Mouse (Mus musculus): ENCODE results near the gene Rho. TPM values are rescaled to one million over a fixed set of nuclear protein-coding genes. Genes with fewer than 3 reads are reported as not detected.

The Rho gene
- polyA plus RNA-seq (2016; fragmentation: Nextera tagmentation; extraction: Ambion mirVana), result 0.33 TPM in 1 of 2 replicates, not detected in the other

DNA sequence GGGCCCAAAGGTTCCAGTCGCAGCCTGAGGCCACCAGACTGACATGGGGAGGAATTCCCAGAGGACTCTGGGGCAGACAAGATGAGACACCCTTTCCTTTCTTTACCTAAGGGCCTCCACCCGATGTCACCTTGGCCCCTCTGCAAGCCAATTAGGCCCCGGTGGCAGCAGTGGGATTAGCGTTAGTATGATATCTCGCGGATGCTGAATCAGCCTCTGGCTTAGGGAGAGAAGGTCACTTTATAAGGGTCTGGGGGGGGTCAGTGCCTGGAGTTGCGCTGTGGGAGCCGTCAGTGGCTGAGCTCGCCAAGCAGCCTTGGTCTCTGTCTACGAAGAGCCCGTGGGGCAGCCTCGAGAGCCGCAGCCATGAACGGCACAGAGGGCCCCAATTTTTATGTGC, at the start of gene Rho:
Gene Rho (plus strand): TSS at position 110 of the 400 bp plus-strand sequence.
- H3K27ac ChIP-seq (replicated peaks), result no peak within 1 kb of the TSS
- peaks cover 7% of the 10 kb centered on the region for H3K4me1 ChIP-seq
- no peaks in the 10 kb centered on the region; the same call in 1 of the 2 replicates for H3K27me3 ChIP-seq
- no peak within 1 kb of the TSS for H3K9ac ChIP-seq (replicated peaks)
- no peak within 1 kb of the TSS for H3K4me3 ChIP-seq
- no peak for ATAC-seq (ENCODE audit: low FRiP score, low read depth)
- H3K36me3 ChIP-seq, result no peaks in the 10 kb centered on the region
- WGBS, result 85% methylated on average over 14 of the region's 14 CpGs
- no peak within 1 kb of the TSS for H3K4me2 ChIP-seq (replicated peaks)
- no peaks in the 10 kb centered on the region for H3K9me3 ChIP-seq

- H3K36me3 ChIP-seq, result peaks cover 44% of the 10 kb centered on the region
- no peak for ATAC-seq (ENCODE audit: low FRiP score, low read depth)
- peaks cover 4% of the 10 kb centered on the region; the same call in 1 of the 2 replicates for H3K9me3 ChIP-seq
- H3K9ac ChIP-seq (replicated peaks), result no peak overlapping the region
- no peak overlapping the region for H3K4me3 ChIP-seq
- no peak overlapping the region for H3K4me2 ChIP-seq (replicated peaks)
- H3K4me1 ChIP-seq, result no peaks in the 10 kb centered on the region
- no peak overlapping the region for H3K27ac ChIP-seq (replicated peaks)
- H3K27me3 ChIP-seq, result no peaks in the 10 kb centered on the region
These were observed 47.5 kb upstream of the Rho start for GRCm38 (mm10) chr6:115884018-115884417.

GRCm38 (mm10) chr6:115886894-115887293, 44.7 kb upstream of the Rho start:
- Histone ChIP-seq H3K9ac (replicated peaks) (no peak overlapping the region), H3K27ac (replicated peaks) (no peak overlapping the region), H3K4me3 (no peak overlapping the region), H3K4me2 (replicated peaks) (no peak overlapping the region), H3K27me3 (no peaks in the 10 kb centered on the region), H3K4me1 (peaks cover 10% of the 10 kb centered on the region), H3K9me3 (peaks cover 4% of the 10 kb centered on the region; the same call in 1 of the 2 replicates), H3K36me3 (peaks cover 39% of the 10 kb centered on the region)
- 79% methylated on average over 4 of the region's 4 CpGs for WGBS
- ATAC-seq (ENCODE audit: low FRiP score, low read depth), result no peak

GRCm38 (mm10) chr6:115888296-115888695, 43.3 kb upstream of the Rho start:
- 93% methylated on average over 3 of the region's 3 CpGs for WGBS
- no peak overlapping the region for H3K4me2 ChIP-seq (replicated peaks)
- H3K9me3 ChIP-seq, result peaks cover 4% of the 10 kb centered on the region; the same call in 1 of the 2 replicates
- ATAC-seq (ENCODE audit: low FRiP score, low read depth), result no peak
- 0 out of 2 replicates have a peak, but pooled peaks cover 4% of the 10 kb centered on the region for H3K27me3 ChIP-seq
- H3K4me1 ChIP-seq, result peaks cover 17% of the 10 kb centered on the region
- H3K27ac ChIP-seq (replicated peaks), result no peak overlapping the region
- H3K4me3 ChIP-seq, result no peak overlapping the region
- H3K36me3 ChIP-seq, result peaks cover 43% of the 10 kb centered on the region
- no peak overlapping the region for H3K9ac ChIP-seq (replicated peaks)

DNA sequence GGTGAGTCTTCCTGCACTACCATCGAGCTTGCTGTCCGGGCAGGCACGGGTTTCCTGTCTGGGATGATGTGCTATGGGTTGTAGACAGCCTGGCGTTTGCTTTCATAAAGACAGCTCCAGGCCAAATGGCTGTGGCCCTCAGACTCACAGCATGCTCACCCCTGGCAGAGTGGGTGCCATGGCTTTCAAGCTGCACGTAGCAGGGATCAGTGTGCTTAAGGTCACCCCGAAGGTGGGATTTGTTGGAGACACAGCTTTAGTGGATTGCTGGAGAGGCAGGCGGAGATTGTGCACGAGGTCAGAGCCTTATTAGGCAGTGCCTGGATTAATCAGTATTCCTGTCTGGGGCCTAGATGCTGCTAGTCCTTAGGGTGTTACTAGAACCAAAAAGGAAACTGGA, 40.9 kb upstream of the Rho start:
- Histone ChIP-seq H3K4me3 (no peak overlapping the region), H3K9ac (replicated peaks) (no peak overlapping the region), H3K36me3 (peaks cover 36% of the 10 kb centered on the region), H3K27ac (replicated peaks) (no peak overlapping the region), H3K4me1 (peaks cover 17% of the 10 kb centered on the region), H3K4me2 (replicated peaks) (no peak overlapping the region), H3K27me3 (0 out of 2 replicates have a peak, but pooled peaks cover 4% of the 10 kb centered on the region), H3K9me3 (peaks cover 4% of the 10 kb centered on the region; the same call in 1 of the 2 replicates)
- WGBS, result 86% methylated on average over 8 of the region's 8 CpGs
- ATAC-seq (ENCODE audit: low FRiP score, low read depth), result no peak

GRCm38 (mm10) chr6:115891061-115891460, 40.5 kb upstream of the Rho start:
- H3K4me3 ChIP-seq, result no peak overlapping the region
- H3K4me1 ChIP-seq, result peaks cover 17% of the 10 kb centered on the region
- WGBS, result 68% methylated on average over 6 of the region's 6 CpGs
- 0 out of 2 replicates have a peak, but pooled peaks cover 4% of the 10 kb centered on the region for H3K27me3 ChIP-seq
- ATAC-seq (ENCODE audit: low FRiP score, low read depth), result 0 out of 2 replicates have a peak, but pooled peaks have one; percentile 4
- H3K27ac ChIP-seq (replicated peaks), result peak overlapping the region; percentile 46; the same call in 1 of the 2 replicates
- peaks cover 4% of the 10 kb centered on the region; the same call in 1 of the 2 replicates for H3K9me3 ChIP-seq
- no peak overlapping the region for H3K4me2 ChIP-seq (replicated peaks)
- no peak overlapping the region for H3K9ac ChIP-seq (replicated peaks)
- H3K36me3 ChIP-seq, result peaks cover 36% of the 10 kb centered on the region

- H3K4me3 ChIP-seq, result no peak overlapping the region
- H3K9me3 ChIP-seq, result peaks cover 4% of the 10 kb centered on the region; the same call in 1 of the 2 replicates
- 32% methylated on average over 8 of the region's 8 CpGs for WGBS
- H3K4me2 ChIP-seq (replicated peaks), result no peak overlapping the region
- ATAC-seq (ENCODE audit: low FRiP score, low read depth), result peak; percentile 72
- H3K4me1 ChIP-seq, result peaks cover 17% of the 10 kb centered on the region
- H3K27ac ChIP-seq (replicated peaks), result 0 out of 2 replicates have a peak overlapping the region, but pooled peaks have one; percentile 2
- H3K9ac ChIP-seq (replicated peaks), result no peak overlapping the region
- H3K27me3 ChIP-seq, result 0 out of 2 replicates have a peak, but pooled peaks cover 4% of the 10 kb centered on the region
- peaks cover 34% of the 10 kb centered on the region for H3K36me3 ChIP-seq
These were observed 40.0 kb upstream of the Rho start for GRCm38 (mm10) chr6:115891497-115892061.

GRCm38 (mm10) chr6:115892363-115892762, 39.2 kb upstream of the Rho start:
- peaks cover 27% of the 10 kb centered on the region for H3K36me3 ChIP-seq
- peaks cover 4% of the 10 kb centered on the region; the same call in 1 of the 2 replicates for H3K9me3 ChIP-seq
- 0 out of 2 replicates have a peak, but pooled peaks cover 4% of the 10 kb centered on the region for H3K27me3 ChIP-seq
- ATAC-seq (ENCODE audit: low FRiP score, low read depth), result no peak
- WGBS, result 58% methylated on average over 3 of the region's 3 CpGs
- H3K27ac ChIP-seq (replicated peaks), result 0 out of 2 replicates have a peak overlapping the region, but pooled peaks have one; percentile 2
- no peak overlapping the region for H3K4me2 ChIP-seq (replicated peaks)
- H3K4me1 ChIP-seq, result peaks cover 17% of the 10 kb centered on the region
- no peak overlapping the region for H3K4me3 ChIP-seq
- no peak overlapping the region for H3K9ac ChIP-seq (replicated peaks)

GRCm38 (mm10) chr6:115896346-115896745, 35.2 kb upstream of the Rho start:
- H3K9ac ChIP-seq (replicated peaks), result no peak overlapping the region
- H3K4me2 ChIP-seq (replicated peaks), result no peak overlapping the region
- peaks cover 15% of the 10 kb centered on the region for H3K4me1 ChIP-seq
- H3K27ac ChIP-seq (replicated peaks), result no peak overlapping the region
- no peaks in the 10 kb centered on the region for H3K9me3 ChIP-seq
- 74% methylated on average over 1 of the region's 1 CpGs for WGBS
- H3K27me3 ChIP-seq, result 0 out of 2 replicates have a peak, but pooled peaks cover 4% of the 10 kb centered on the region
- no peak overlapping the region for H3K4me3 ChIP-seq
- ATAC-seq (ENCODE audit: low FRiP score, low read depth), result no peak
- peaks cover 23% of the 10 kb centered on the region; the same call in 1 of the 2 replicates for H3K36me3 ChIP-seq

GRCm38 (mm10) chr6:115897117-115897516, 34.4 kb upstream of the Rho start:
- H3K9ac ChIP-seq (replicated peaks), result no peak overlapping the region
- ATAC-seq (ENCODE audit: low FRiP score, low read depth), result no peak
- H3K27ac ChIP-seq (replicated peaks), result no peak overlapping the region
- 0 out of 2 replicates have a peak, but pooled peaks cover 4% of the 10 kb centered on the region for H3K27me3 ChIP-seq
- no peak overlapping the region for H3K4me3 ChIP-seq
- peaks cover 19% of the 10 kb centered on the region; the same call in 1 of the 2 replicates for H3K36me3 ChIP-seq
- no peak overlapping the region for H3K4me2 ChIP-seq (replicated peaks)
- 86% methylated on average over 4 of the region's 4 CpGs for WGBS
- no peaks in the 10 kb centered on the region for H3K9me3 ChIP-seq
- peaks cover 10% of the 10 kb centered on the region for H3K4me1 ChIP-seq

- Histone ChIP-seq H3K4me3 (no peak overlapping the region), H3K27ac (replicated peaks) (no peak overlapping the region), H3K9me3 (no peaks in the 10 kb centered on the region), H3K9ac (replicated peaks) (no peak overlapping the region), H3K4me1 (0 out of 2 replicates have a peak, but pooled peaks cover 5% of the 10 kb centered on the region), H3K36me3 (peaks cover 18% of the 10 kb centered on the region), H3K4me2 (replicated peaks) (no peak overlapping the region), H3K27me3 (0 out of 2 replicates have a peak, but pooled peaks cover 3% of the 10 kb centered on the region)
- no peak for ATAC-seq (ENCODE audit: low FRiP score, low read depth)
- 90% methylated on average over 7 of the region's 7 CpGs for WGBS
These were observed 33.5 kb upstream of the Rho start for GRCm38 (mm10) chr6:115897926-115898520.

DNA sequence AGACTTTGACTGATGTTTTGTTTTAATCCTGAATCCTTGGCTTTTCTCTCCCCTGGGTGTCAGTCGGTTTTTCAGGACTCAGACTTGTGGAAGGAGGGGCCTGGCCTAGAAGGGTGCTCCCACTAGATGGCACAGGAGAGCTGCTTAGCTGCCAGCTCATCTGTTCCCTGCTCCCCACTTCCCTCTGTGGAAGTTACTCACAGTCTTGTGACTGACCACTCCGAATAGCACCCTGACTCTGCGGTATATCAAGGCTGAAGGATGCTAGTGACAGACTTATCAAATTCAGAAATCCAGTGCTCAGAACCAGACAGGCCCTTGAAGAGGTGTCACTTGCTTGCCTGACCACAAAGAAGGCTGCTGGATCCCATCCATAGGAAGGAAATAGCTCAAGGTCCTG, 30.5 kb upstream of the Rho start:
- WGBS, result 31% methylated on average over 3 of the region's 3 CpGs
- no peak overlapping the region for H3K27ac ChIP-seq (replicated peaks)
- peaks cover 28% of the 10 kb centered on the region for H3K36me3 ChIP-seq

More for the DNA sequence above, 30.5 kb upstream of the Rho start:
- H3K9me3 ChIP-seq, result no peaks in the 10 kb centered on the region
- no peak overlapping the region for H3K4me2 ChIP-seq (replicated peaks)
- no peak overlapping the region for H3K4me3 ChIP-seq
- no peak for ATAC-seq (ENCODE audit: low FRiP score, low read depth)
- H3K9ac ChIP-seq (replicated peaks), result no peak overlapping the region
- 0 out of 2 replicates have a peak, but pooled peaks cover 5% of the 10 kb centered on the region for H3K4me1 ChIP-seq
- no peaks in the 10 kb centered on the region for H3K27me3 ChIP-seq

All from midbrain, embryonic 12.5 days (tissue).